Mouse (Mus musculus): ENCODE results near the gene Plod3. TPM values are rescaled to one million over a fixed set of nuclear protein-coding genes. Genes with fewer than 3 reads are reported as not detected.

Plod3 gene
- total RNA-seq, 1 experiment from 2014 or later, result 54.9 TPM

- no peak for DNase-seq
Observed at GRCm38 (mm10) chr5:136962966-136963540, 23.8 kb upstream of the Plod3 start.

DNA sequence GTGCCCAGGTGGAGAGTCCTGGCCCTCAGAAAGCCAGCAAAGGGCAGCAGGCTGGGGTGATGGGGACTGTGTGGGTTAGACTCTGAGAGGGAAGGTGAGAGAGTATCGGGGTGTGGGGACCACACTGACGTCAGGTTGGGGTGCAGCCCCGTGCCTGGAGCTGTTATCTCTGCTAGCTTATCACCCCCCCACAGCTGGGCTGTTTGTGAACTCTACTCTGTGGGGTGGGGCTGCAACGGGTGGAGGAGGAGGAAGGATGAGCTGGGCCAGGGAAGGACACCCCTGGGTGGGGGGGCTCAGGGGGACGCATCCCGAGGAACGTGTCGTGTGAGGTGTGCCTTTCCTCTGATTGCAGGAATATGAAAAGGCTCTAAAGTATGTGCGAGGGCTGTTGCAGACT, 21.6 kb upstream of the Plod3 start:
- DNase-seq, result no peak

GRCm38 (mm10) chr5:136965686-136966085, 21.1 kb upstream of the Plod3 start:
- no peak for DNase-seq

DNA sequence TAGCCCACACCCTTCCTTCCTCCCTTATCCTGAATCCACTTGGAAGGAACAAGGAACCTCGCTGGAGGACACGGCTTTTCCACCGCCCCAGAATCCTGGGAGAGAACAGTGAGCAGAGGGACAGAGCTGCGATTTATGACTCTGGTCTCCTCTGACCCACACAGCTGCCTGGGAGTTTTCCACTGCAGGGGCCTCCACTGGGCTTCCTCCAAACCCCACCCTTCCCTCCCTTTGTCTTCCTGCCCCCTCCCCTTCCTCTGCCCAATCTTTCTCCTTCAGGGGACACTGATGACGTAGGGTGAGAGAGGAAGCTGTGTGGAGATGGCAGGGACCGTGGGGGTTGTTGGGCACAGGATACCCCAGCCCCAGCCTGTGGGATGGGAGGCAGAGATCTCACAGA, 20.5 kb upstream of the Plod3 start, which contains the start of gene Cldn15:
TSS of gene Cldn15 (plus strand) at position 286 of the 400 bp plus-strand sequence.
- peak; percentile 62 for DNase-seq

- no peak for DNase-seq
Observed at GRCm38 (mm10) chr5:136966861-136967455, 19.9 kb upstream of the Plod3 start.

GRCm38 (mm10) chr5:136967592-136967991, 19.2 kb upstream of the Plod3 start:
- DNase-seq, result peak; percentile 79

DNA sequence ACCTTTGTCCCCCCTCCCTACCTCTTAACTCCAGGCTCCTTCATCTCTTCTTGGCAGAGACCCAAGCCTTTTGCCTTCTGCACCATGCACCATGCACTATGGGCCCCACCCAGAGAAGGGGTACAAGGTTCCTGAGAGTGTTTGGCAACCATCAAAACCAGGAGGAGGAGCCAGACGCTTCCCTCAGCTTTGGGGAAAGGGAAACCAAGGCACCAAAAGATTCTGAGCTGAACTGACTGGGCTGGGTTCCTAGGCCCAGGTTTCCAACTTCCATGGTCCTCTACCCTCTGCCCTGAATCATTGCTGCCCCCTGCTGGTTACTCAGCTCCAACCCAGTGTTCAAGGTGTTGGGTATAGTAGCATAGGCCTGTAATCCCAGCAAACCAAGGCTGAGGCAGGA, 16.1 kb upstream of the Plod3 start:
- peak; percentile 90 for DNase-seq

GRCm38 (mm10) chr5:136973670-136974069, 13.1 kb upstream of the Plod3 start:
- DNase-seq, result no peak

DNA sequence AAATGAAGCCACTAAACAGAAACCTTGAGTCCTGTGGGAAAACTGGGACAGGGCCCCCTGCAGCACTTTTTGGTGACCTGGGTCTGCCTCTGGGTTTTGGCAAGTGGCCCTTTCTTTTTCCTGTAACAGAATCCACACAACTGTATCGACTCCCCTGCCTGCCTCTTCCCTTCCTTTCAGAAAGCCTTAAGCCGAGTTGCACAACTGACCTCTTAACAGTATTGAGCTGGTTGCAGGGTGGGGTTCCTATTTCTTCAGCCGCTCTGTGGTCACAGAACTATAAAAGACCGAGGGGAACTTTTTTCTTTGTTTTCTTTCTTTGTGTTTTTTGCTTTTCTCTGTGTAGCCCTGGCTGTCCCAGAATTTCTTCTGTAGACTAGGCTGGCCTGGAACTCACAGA, 9.1 kb upstream of the Plod3 start:
- DNase-seq, result no peak

GRCm38 (mm10) chr5:136979762-136980161, 7.1 kb upstream of the Plod3 start:
- no peak for DNase-seq

DNA sequence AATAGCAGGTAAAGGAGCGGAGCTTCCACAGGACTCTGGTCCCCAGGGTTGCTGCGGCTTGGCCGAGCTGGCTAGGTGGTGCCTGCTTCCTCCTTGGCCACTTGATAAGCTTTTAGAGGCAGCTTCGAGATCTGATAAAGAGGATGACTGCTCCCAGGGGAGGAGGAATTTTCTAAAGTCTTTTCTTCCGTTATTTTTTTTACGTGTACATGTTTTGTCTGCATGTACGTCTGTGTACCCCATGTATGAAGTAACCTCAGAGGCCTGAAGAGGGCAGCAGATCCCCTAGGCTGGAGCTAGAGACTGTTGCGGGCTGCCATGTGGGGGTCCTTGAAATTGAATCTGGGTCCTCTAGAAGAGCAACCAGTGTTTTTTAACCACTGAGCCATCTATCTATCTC, 5.8 kb upstream of the Plod3 start:
- no peak for DNase-seq

DNA sequence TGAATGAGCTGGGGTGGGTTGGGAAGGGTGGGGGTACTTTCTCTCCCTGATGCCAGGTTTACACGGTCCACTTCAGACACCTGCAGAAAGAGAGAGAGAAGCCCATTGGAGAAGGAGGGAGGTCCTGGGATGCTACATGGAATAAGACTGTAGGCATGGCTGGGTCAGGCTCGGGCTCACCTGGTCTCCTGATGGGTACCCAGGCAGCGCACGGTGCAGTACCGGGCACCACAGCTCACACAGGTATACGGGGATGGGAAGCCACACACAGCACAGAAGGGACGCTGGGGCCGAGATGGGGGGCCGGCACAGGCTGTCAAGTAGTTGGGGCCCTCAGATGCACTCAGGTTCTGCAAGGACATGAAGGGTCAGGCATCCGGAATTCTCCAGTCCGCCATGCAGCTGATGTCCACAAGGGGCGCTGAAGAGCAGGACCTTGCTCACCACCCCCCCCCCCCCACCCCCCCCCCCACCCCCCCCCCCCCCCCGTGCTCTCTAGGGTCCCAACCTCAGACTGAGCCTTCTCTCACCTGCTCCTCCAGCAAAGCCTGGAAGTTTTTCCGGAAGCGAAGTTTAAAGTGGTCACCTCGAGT, 4.4 kb upstream of the Plod3 start:
- DNase-seq, result peak; percentile 74

GRCm38 (mm10) chr5:136984828-136985227, 2.0 kb upstream of the Plod3 start:
- no peak for DNase-seq

- peak; percentile 81 for DNase-seq
Observed at GRCm38 (mm10) chr5:136987138-136987933, 517 bp downstream of the Plod3 start.

GRCm38 (mm10) chr5:136987934-136988271, 1.1 kb downstream of the Plod3 start, which contains the start of gene Znhit1:
Gene Znhit1 (minus strand): TSS chr5:136988021.
- no peak for DNase-seq

DNA sequence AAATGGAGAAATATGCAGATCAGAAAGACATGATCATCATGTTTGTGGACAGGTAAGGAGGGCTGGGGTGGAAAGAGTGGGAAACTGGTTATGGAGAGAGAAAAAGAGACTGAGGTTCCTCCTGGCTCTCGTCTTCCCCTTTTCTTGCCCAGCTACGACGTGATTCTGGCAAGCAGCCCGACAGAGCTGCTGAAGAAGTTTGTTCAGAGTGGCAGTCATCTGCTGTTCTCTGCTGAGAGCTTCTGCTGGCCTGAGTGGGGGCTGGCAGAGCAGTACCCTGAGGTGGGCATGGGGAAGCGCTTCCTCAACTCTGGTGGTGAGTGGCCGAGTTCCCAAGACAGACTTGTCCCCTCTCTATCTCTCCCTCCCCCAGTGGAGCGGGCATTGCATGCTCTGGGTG, 1.6 kb downstream of the Plod3 start:
- DNase-seq, result no peak

GRCm38 (mm10) chr5:136989801-136990200, 3.0 kb downstream of the Plod3 start:
- no peak for DNase-seq

GRCm38 (mm10) chr5:136999449-136999848, 12.6 kb downstream of the Plod3 start:
- DNase-seq, result no peak

DNA sequence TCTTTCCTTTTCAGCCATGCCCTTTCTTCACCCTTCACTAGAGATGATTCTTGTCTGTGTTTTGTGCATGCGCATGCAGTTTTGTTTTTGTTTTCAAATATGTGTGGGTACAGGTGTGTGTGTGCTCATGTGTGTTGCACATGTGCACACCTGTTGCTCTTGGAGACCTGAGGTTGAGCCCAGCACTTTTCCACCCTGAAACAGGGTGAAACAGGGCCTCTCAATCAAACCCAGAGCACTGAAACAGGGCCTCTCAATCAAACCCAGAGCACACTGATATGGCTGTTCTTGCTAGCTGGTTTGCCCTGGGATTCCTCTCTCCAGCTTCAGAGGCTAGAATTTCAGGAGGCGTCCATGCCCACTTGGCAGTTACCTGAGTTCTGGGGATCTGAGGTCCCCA, 13.8 kb downstream of the Plod3 start:
- DNase-seq, result no peak

DNA sequence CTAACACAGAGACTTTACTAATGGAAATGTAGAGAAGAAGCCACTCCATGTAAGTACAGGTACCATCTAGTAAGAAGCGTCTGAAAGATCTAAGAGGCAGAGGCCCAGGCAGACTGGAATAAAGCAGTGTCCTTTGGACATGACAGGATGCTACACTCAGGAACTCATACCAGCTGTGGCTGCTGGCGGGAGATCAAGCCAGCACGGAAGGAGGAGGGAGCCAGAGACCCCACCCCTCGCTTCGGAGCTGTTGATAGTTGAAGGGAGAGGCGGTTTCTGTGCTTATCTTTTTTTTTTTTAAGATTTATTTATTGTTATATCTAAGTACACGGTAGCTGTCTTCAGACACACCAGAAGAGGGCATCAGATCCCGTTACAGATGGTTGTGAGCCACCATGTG, 20.5 kb downstream of the Plod3 start:
- no peak for DNase-seq

DNA sequence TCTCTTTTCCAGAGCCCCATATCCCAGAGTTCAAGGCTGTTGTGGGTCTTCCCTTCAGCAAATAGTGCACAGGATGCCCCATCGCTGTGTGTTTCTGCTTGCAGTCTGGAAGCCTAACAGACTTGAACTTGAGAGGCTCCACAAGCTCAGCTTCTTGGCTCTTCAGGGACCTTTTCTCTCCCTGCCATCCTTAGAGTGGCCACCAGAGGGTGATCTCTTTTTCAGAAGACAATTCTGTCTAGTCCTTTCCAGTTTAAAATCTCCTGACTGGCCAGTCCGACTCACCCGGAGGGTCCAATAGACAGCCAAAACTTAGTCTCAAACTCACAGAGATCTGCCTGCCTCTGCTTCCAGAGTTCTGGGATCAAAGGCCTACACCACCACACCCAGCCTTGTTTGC, 23.2 kb downstream of the Plod3 start:
- peak; percentile 74 for DNase-seq

GRCm38 (mm10) chr5:137012401-137012950, 25.7 kb downstream of the Plod3 start:
- peak; percentile 58 for DNase-seq

- peak; percentile 67 for DNase-seq
Observed at GRCm38 (mm10) chr5:137015913-137016312, 29.1 kb downstream of the Plod3 start.
